Mouse (Mus musculus) midbrain, postnatal 0 days (tissue): ENCODE data around the gene Dguok. TPM values are rescaled to one million over a fixed set of nuclear protein-coding genes. Genes with fewer than 3 reads are reported as not detected.

Experiments used
- ATAC-seq: fragments of 200-750 bp; cut with Nextera tagmentation; 2 replicates; pipeline ENCODE4 v1.8.0; 2017; ENCODE audit warnings: moderate number of reproducible peaks, mild to moderate bottlenecking, moderate TSS enrichment, moderate library complexity; ENCODE audit not compliant: low FRiP score
- DNase-seq: peaks from one replicate; pipeline ENCODE4 v3.0.0-alpha.2; 2015; ENCODE audit warnings: low spot score
- H3K27ac ChIP-seq: fragments of 300-500 bp; sonication (generic); 2 replicates; pipeline ENCODE4 v1.5.1; 2014; ENCODE audit warnings: low read depth, mild to moderate bottlenecking, low read length, mixed read lengths
- H3K27me3 ChIP-seq: fragments of 300-500 bp; sonication (generic); 2 replicates; pipeline ENCODE4 v1.6.1; 2014; ENCODE audit warnings: low read length, control low read depth, mixed read lengths; ENCODE audit not compliant: insufficient read depth
- H3K36me3 ChIP-seq: fragments of 300-500 bp; sonication (generic); 2 replicates; pipeline ENCODE4 v1.6.1; 2014; ENCODE audit warnings: low read length, control low read depth, mixed read lengths; ENCODE audit not compliant: insufficient read depth
- H3K4me1 ChIP-seq: fragments of 300-500 bp; sonication (generic); 2 replicates; pipeline ENCODE4 v1.6.1; 2014; ENCODE audit warnings: mild to moderate bottlenecking, control low read depth, antibody characterized with exemption, low read length, mixed read lengths; ENCODE audit not compliant: insufficient read depth
- H3K4me2 ChIP-seq: fragments of 300-500 bp; sonication (generic); 2 replicates; pipeline ENCODE4 v1.6.1; 2014; ENCODE audit warnings: low read depth, mild to moderate bottlenecking, low read length, mixed read lengths; ENCODE audit not compliant: poor library complexity, severe bottlenecking
- H3K4me3 ChIP-seq: fragments of 300-500 bp; sonication (generic); 2 replicates; pipeline ENCODE4 v1.5.1; 2014; ENCODE audit warnings: low read depth, mild to moderate bottlenecking, low read length, moderate library complexity
- H3K9ac ChIP-seq: fragments of 300-500 bp; sonication (generic); replicated peaks from 2 replicates; pipeline ENCODE4 v1.6.1; 2014; ENCODE audit warnings: mild to moderate bottlenecking, low read length, moderate library complexity, mixed read lengths; ENCODE audit not compliant: poor library complexity, severe bottlenecking
- H3K9me3 ChIP-seq: fragments of 300-500 bp; sonication (generic); 2 replicates; pipeline ENCODE4 v1.6.1; 2016; ENCODE audit warnings: low read length, control low read depth
- CTCF ChIP-seq: IDR thresholded peaks from 2 replicates; pipeline ENCODE4 v1.5.1; 2016; ENCODE audit warnings: antibody characterized with exemption, mild to moderate bottlenecking
- WGBS: fragments of 180-500 bp; shearing (Covaris S2); extraction: QIAGEN DNeasy Blood & Tissue Kit; methylation state at CpG from one replicate; pipeline ENCODE4 v1.1.7; 2014; 5-methylcytosine and 5-hydroxymethylcytosine counted together
- polyA plus RNA-seq: library from polyadenylated mRNA; unstranded; fragments of >200 nt; fragmentation: Nextera tagmentation; extraction: Ambion mirVana; gene quantifications from 2 replicates; pipeline ENCODE4 v1.2.1, GENCODE M21; 2015
- total RNA-seq: library from RNA; depleted of rRNA; stranded (reverse); fragments of >200 nt; gene quantifications from 2 replicates; pipeline ENCODE4 v1.2.3, GENCODE M21; 2014; rRNA removed

Dguok gene
- total and polyA plus RNA-seq, 2 experiments from 2014 or later: 48.5 to 55.2 TPM

- no peak for DNase-seq
- Histone ChIP-seq H3K4me2 (no peak overlapping the region), H3K36me3 (0 out of 2 replicates have a peak, but pooled peaks cover 2% of the 10 kb centered on the region), H3K4me3 (no peak overlapping the region), H3K9ac (no peak overlapping the region), H3K27ac (no peak overlapping the region), H3K27me3 (no peaks in the 10 kb centered on the region), H3K4me1 (peaks cover 9% of the 10 kb centered on the region), H3K9me3 (no peaks in the 10 kb centered on the region)
- WGBS: 87% methylated on average over 7 of the region's 7 CpGs
- ATAC-seq: no peak
- TF ChIP-seq CTCF: no peak
These were observed 73.8 kb downstream of the Dguok start for GRCm38 (mm10) chr6:83432966-83433365.

Other genes starting within 250 kb of the Dguok start
- gene Mthfd2, start 181.1 kb downstream of the Dguok start, total RNA-seq: 19.2 and 24.0 TPM in 2 replicates
- 27.0 and 32.0 TPM in 2 replicates for gene Mthfd2, start 181.1 kb downstream of the Dguok start, polyA plus RNA-seq
- gene Mob1a, start 181.0 kb downstream of the Dguok start, total RNA-seq: 23.2 and 31.6 TPM in 2 replicates
- gene Mob1a, start 181.0 kb downstream of the Dguok start, polyA plus RNA-seq: 8.7 and 9.0 TPM in 2 replicates
- 9.6 and 10.6 TPM in 2 replicates for gene Bola3, start 157.8 kb downstream of the Dguok start, total RNA-seq
- 46.2 and 51.2 TPM in 2 replicates for gene Bola3, start 157.8 kb downstream of the Dguok start, polyA plus RNA-seq
- gene Tet3, start 47.9 kb downstream of the Dguok start, total RNA-seq: 32.0 and 38.3 TPM in 2 replicates
- gene Tet3, start 47.9 kb downstream of the Dguok start, polyA plus RNA-seq: 45.3 and 48.5 TPM in 2 replicates
- gene Actg2, start 29.3 kb upstream of the Dguok start, total RNA-seq: 1.6 and 2.0 TPM in 2 replicates
- 1.6 and 1.8 TPM in 2 replicates for gene Actg2, start 29.3 kb upstream of the Dguok start, polyA plus RNA-seq
- gene Stambp, start 65.8 kb upstream of the Dguok start, total RNA-seq: 17.4 and 18.3 TPM in 2 replicates
- gene Stambp, start 65.8 kb upstream of the Dguok start, polyA plus RNA-seq: 72.2 and 75.5 TPM in 2 replicates
- not detected in 2 replicates for gene Clec4f, start 149.2 kb upstream of the Dguok start, total RNA-seq
- gene Clec4f, start 149.2 kb upstream of the Dguok start, polyA plus RNA-seq: 0.12 and 0.19 TPM in 2 replicates
- 0.16 TPM in 1 of 2 replicates, not detected in the other for gene Cd207, start 170.9 kb upstream of the Dguok start, total RNA-seq
- gene Cd207, start 170.9 kb upstream of the Dguok start, polyA plus RNA-seq: not detected in 2 replicates
- gene Vax2, start 204.3 kb upstream of the Dguok start, total RNA-seq: not detected in 2 replicates
- gene Vax2, start 204.3 kb upstream of the Dguok start, polyA plus RNA-seq: not detected in 2 replicates
- gene Atp6v1b1, start 236.0 kb upstream of the Dguok start, total RNA-seq: 0.77 TPM in 1 of 2 replicates, not detected in the other
- 0.07 TPM in 1 of 2 replicates, not detected in the other for gene Atp6v1b1, start 236.0 kb upstream of the Dguok start, polyA plus RNA-seq